ENCODE assay signal across 7 mouse cellular contexts in genomic region chr6:64729231-64730011, GRCm38 (mm10). TPM values are rescaled to one million over a fixed set of nuclear protein-coding genes. Genes with fewer than 3 reads are reported as not detected.
DNase-seq lines count a peak whose midpoint lies in the region; ATAC-seq lines count a peak whose summit lies in the region.

No protein-coding gene starts in this region.

- H3K4me3 ChIP-seq in megakaryocyte, embryonic 14.5 days (replicated peaks): peak overlapping the region; percentile 88
- peak overlapping the region; percentile 47 for H3K4me3 ChIP-seq in midbrain, embryonic 13.5 days (replicated peaks)

- no peaks in the 10 kb centered on the region for H3K36me3 ChIP-seq in megakaryocyte, embryonic 14.5 days (replicated peaks; ENCODE audit: low read length)
- no peaks in the 10 kb centered on the region for H3K36me3 ChIP-seq in midbrain, embryonic 13.5 days

- H3K9ac ChIP-seq in midbrain, embryonic 13.5 days (replicated peaks): peak overlapping the region; percentile 55

- H3K9me3 ChIP-seq in megakaryocyte, embryonic 14.5 days: peaks cover 18% of the 10 kb centered on the region; the same call in 1 of the 2 replicates
- H3K9me3 ChIP-seq in midbrain, embryonic 13.5 days: no peaks in the 10 kb centered on the region

- WGBS in midbrain, embryonic 13.5 days: under 1% methylated on average over 53 of the region's 53 CpGs

- H3K27ac ChIP-seq in midbrain, embryonic 13.5 days: no peak overlapping the region

- H3K27me3 ChIP-seq in megakaryocyte, embryonic 14.5 days (replicated peaks): peaks cover 72% of the 10 kb centered on the region
- H3K27me3 ChIP-seq in midbrain, embryonic 13.5 days: peaks cover 79% of the 10 kb centered on the region

- peaks cover 29% of the 10 kb centered on the region for H3K4me1 ChIP-seq in megakaryocyte, embryonic 14.5 days
- peaks cover 36% of the 10 kb centered on the region for H3K4me1 ChIP-seq in midbrain, embryonic 13.5 days (replicated peaks)

- peak; percentile 37 to 49 for DNase-seq in cerebellum, postnatal 14 days
- DNase-seq in kidney, postnatal 14 days: peak; percentile 16
- no peak for DNase-seq in spleen, adult 12 weeks (ENCODE audit: low spot score)

- H3K4me2 ChIP-seq in midbrain, embryonic 13.5 days (replicated peaks): peak overlapping the region; percentile 79

- no peak for ATAC-seq in megakaryocyte, adult 5-6 weeks (ENCODE audit: poor library complexity, severe bottlenecking)
- ATAC-seq in granulocyte monocyte progenitor cell, adult 5-6 weeks (replicated peaks; ENCODE audit: poor library complexity, severe bottlenecking): peak; percentile 30
- ATAC-seq in midbrain, embryonic 13.5 days: peak; percentile 78

RNA-seq across cellular contexts. Expression of gene Atoh1, which starts 0.5 kb away (rescaled TPM):
- not detected in 2 replicates for polyA plus RNA-seq in megakaryocyte, embryonic 14.5 days (2012; ENCODE audit: insufficient read depth, low replicate concordance)
- total RNA-seq in megakaryocyte, adult 5-6 weeks (2015): not detected in 2 replicates
- not detected in 2 replicates for total RNA-seq in megakaryocyte, adult 5-6 weeks (2017)
- not detected in 2 replicates for total RNA-seq in granulocyte monocyte progenitor cell, adult 5-6 weeks (2014; fragmentation: Nextera tagmentation)
- not detected in 2 replicates for total RNA-seq in granulocyte monocyte progenitor cell, adult 5-6 weeks (2017)
- 1.6 and 1.8 TPM in 2 replicates for polyA plus RNA-seq in midbrain, embryonic 13.5 days (2015; fragmentation: Nextera tagmentation; extraction: Ambion mirVana)
